Mouse (Mus musculus): Measurements from ENCODE around the gene Zfp574. TPM values are rescaled to one million over a fixed set of nuclear protein-coding genes. Genes with fewer than 3 reads are reported as not detected.
A peak's percentile ranks its signal among the peaks of the same experiment; 100 is the strongest.

The Zfp574 gene
- total and polyA plus RNA-seq, 2 experiments from 2014 or later: 31.5 to 33.0 TPM

GRCm38 (mm10) chr7:25057888-25058287 is 14.5 kb upstream of the Zfp574 start:
- no peak overlapping the region for H3K27ac ChIP-seq (ENCODE audit: low read depth, low read length)
- WGBS: 96% methylated on average over 5 of the region's 5 CpGs

DNA sequence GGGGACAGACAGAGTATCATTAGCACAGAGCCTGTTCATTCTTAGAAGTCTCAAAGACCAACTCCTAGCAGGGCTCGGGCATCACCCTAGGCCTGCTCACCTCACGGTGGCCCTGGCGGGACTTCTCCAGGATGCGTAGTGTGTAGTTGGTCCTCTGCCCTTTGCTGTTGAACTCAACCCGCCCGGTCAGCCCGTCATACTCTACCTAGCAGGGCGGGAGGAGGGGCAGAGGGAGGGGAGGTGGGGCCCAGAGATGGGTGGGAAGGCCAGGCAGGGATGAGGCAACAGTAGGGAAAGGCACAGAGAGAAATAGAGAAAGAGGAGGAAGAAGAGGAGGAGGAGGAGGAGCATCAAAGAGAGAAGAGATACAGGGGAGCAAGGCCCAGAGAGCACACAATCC is 14.0 kb upstream of the Zfp574 start:
- Histone ChIP-seq H3K27ac (ENCODE audit: low read depth, low read length) (no peak overlapping the region), H3K9ac (no peak overlapping the region), H3K9me3 (ENCODE audit: low read length) (no peaks in the 10 kb centered on the region), H3K36me3 (ENCODE audit: insufficient read depth) (peaks cover 93% of the 10 kb centered on the region), H3K4me2 (ENCODE audit: low read depth) (no peak overlapping the region), H3K4me3 (ENCODE audit: low read depth, low read length) (no peak overlapping the region), H3K27me3 (ENCODE audit: insufficient read depth, low read length) (no peaks in the 10 kb centered on the region), H3K4me1 (ENCODE audit: insufficient read depth) (no peaks in the 10 kb centered on the region)
- DNase-seq: no peak
- TF ChIP-seq CTCF (IDR thresholded peaks at IDR 0.05; ENCODE audit: low read depth): no peak
- ATAC-seq: no peak
- WGBS: 94% methylated on average over 8 of the region's 8 CpGs

More at GRCm38 (mm10) chr7:25057888-25058287, 14.5 kb upstream of the Zfp574 start:
- ATAC-seq: no peak
- TF ChIP-seq CTCF (IDR thresholded peaks at IDR 0.05; ENCODE audit: low read depth): no peak
- Histone ChIP-seq H3K36me3 (ENCODE audit: insufficient read depth) (peaks cover 93% of the 10 kb centered on the region), H3K4me1 (ENCODE audit: insufficient read depth) (no peaks in the 10 kb centered on the region), H3K4me3 (ENCODE audit: low read depth, low read length) (no peak overlapping the region), H3K4me2 (ENCODE audit: low read depth) (no peak overlapping the region), H3K27me3 (ENCODE audit: insufficient read depth, low read length) (no peaks in the 10 kb centered on the region), H3K9ac (no peak overlapping the region), H3K9me3 (ENCODE audit: low read length) (no peaks in the 10 kb centered on the region)
- DNase-seq: no peak

- Histone ChIP-seq H3K27me3 (ENCODE audit: insufficient read depth, low read length) (no peaks in the 10 kb centered on the region), H3K9me3 (ENCODE audit: low read length) (no peaks in the 10 kb centered on the region), H3K9ac (no peak overlapping the region), H3K36me3 (ENCODE audit: insufficient read depth) (peaks cover 93% of the 10 kb centered on the region), H3K27ac (ENCODE audit: low read depth, low read length) (no peak overlapping the region), H3K4me3 (ENCODE audit: low read depth, low read length) (no peak overlapping the region), H3K4me2 (ENCODE audit: low read depth) (no peak overlapping the region), H3K4me1 (ENCODE audit: insufficient read depth) (no peaks in the 10 kb centered on the region)
- 91% methylated on average over 14 of the region's 14 CpGs for WGBS
- no peak for TF ChIP-seq CTCF (IDR thresholded peaks at IDR 0.05; ENCODE audit: low read depth)
- no peak for DNase-seq
- no peak for ATAC-seq
Measured at GRCm38 (mm10) chr7:25058836-25059235, 13.5 kb upstream of the Zfp574 start.

DNA sequence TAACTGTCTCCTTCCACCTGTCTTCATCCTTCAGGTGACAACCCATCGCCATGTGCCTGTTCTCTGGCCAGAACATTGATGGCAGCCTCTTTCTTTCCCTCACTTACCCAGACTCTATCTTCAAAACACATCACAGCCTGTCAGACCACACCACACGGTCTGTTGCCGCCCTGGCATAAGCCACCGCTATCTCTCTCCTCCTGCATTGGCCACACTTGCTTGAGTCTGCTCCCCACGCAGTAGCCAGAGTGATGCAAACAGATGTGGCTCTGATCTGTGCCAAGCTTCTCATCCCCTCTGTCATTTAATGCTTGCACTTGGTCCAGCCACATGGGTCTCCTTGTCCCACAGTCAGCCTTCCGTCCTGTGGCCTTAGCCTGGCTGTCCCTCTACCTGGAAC is 9.0 kb upstream of the Zfp574 start:
- no peak overlapping the region for H3K9ac ChIP-seq
- peaks cover 93% of the 10 kb centered on the region for H3K36me3 ChIP-seq (ENCODE audit: insufficient read depth)
- no peaks in the 10 kb centered on the region for H3K9me3 ChIP-seq (ENCODE audit: low read length)
- H3K27ac ChIP-seq (ENCODE audit: low read depth, low read length): no peak overlapping the region
- 95% methylated on average over 6 of the region's 6 CpGs for WGBS
- H3K4me1 ChIP-seq (ENCODE audit: insufficient read depth): no peaks in the 10 kb centered on the region
- DNase-seq (no peak), ATAC-seq (no peak)
- no peak overlapping the region for H3K4me2 ChIP-seq (ENCODE audit: low read depth)
- H3K27me3 ChIP-seq (ENCODE audit: insufficient read depth, low read length): no peaks in the 10 kb centered on the region
- H3K4me3 ChIP-seq (ENCODE audit: low read depth, low read length): no peak overlapping the region
- no peak for TF ChIP-seq CTCF (IDR thresholded peaks at IDR 0.05; ENCODE audit: low read depth)

GRCm38 (mm10) chr7:25063900-25064299 is 8.5 kb upstream of the Zfp574 start:
- no peak overlapping the region for H3K27ac ChIP-seq (ENCODE audit: low read depth, low read length)
- peaks cover 89% of the 10 kb centered on the region for H3K36me3 ChIP-seq (ENCODE audit: insufficient read depth)
- H3K4me3 ChIP-seq (ENCODE audit: low read depth, low read length): no peak overlapping the region
- no peak for DNase-seq
- TF ChIP-seq CTCF (IDR thresholded peaks at IDR 0.05; ENCODE audit: low read depth): no peak
- no peak overlapping the region for H3K4me2 ChIP-seq (ENCODE audit: low read depth)
- no peaks in the 10 kb centered on the region for H3K9me3 ChIP-seq (ENCODE audit: low read length)
- H3K9ac ChIP-seq: no peak overlapping the region
- H3K4me1 ChIP-seq (ENCODE audit: insufficient read depth): no peaks in the 10 kb centered on the region
- ATAC-seq: no peak
- 86% methylated on average over 8 of the region's 8 CpGs for WGBS
- no peaks in the 10 kb centered on the region for H3K27me3 ChIP-seq (ENCODE audit: insufficient read depth, low read length)

- ATAC-seq (no peak), DNase-seq (no peak)
- Histone ChIP-seq H3K36me3 (ENCODE audit: insufficient read depth) (peaks cover 63% of the 10 kb centered on the region), H3K27ac (ENCODE audit: low read depth, low read length) (no peak overlapping the region), H3K9ac (no peak overlapping the region), H3K27me3 (ENCODE audit: insufficient read depth, low read length) (no peaks in the 10 kb centered on the region), H3K9me3 (ENCODE audit: low read length) (no peaks in the 10 kb centered on the region), H3K4me1 (ENCODE audit: insufficient read depth) (peaks cover 16% of the 10 kb centered on the region), H3K4me2 (ENCODE audit: low read depth) (no peak overlapping the region), H3K4me3 (ENCODE audit: low read depth, low read length) (no peak overlapping the region)
- no peak for TF ChIP-seq CTCF (IDR thresholded peaks at IDR 0.05; ENCODE audit: low read depth)
- WGBS: 92% methylated on average over 7 of the region's 7 CpGs
Measured at GRCm38 (mm10) chr7:25067338-25067737, 5.0 kb upstream of the Zfp574 start.

DNA sequence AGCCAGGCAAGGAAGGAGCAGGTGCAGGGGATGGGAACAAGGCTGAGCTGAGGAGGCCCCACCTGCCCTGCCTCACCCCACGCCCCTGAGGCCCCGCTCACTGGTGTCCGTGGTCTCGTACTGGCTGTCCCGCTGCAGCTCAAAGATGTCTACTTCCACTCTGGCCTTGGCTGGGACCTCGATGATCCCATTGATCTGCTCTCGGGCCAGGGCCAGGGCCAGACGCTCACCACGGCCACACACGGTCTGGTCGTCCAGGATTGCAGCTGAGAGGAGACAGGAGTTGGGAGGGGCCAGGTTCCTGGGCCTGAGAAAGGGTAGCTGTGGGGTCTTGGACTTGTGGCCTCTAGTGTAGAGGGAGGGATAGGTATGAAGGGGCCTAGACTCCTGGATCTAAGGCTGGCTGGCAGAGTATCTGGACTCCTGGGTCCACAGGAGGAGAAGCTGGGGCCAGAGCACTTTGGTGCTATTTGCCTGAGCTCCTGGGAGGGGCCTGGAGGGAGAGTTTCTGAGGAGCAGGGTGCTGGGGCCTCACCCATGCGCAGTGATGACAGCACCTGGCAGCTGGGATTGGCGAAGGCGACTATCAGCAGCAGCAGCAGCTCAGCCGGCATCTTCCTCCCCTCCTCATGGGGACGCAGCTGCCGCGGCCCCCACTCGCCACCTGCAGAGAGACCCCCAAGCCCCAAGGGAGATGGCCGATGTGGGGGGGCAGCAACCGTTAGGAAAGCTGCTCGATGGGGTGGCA is 4.3 kb upstream of the Zfp574 start:
- H3K27ac ChIP-seq (ENCODE audit: low read depth, low read length): no peak overlapping the region
- peak overlapping the region; percentile 23; the same call in 1 of the 2 replicates for H3K4me2 ChIP-seq (ENCODE audit: low read depth)
- H3K9me3 ChIP-seq (ENCODE audit: low read length): no peaks in the 10 kb centered on the region
- TF ChIP-seq CTCF (IDR thresholded peaks at IDR 0.05; ENCODE audit: low read depth): no peak
- H3K4me1 ChIP-seq (ENCODE audit: insufficient read depth): peaks cover 16% of the 10 kb centered on the region
- H3K4me3 ChIP-seq (ENCODE audit: low read depth, low read length): no peak overlapping the region
- DNase-seq (no peak), ATAC-seq (no peak)
- H3K27me3 ChIP-seq (ENCODE audit: insufficient read depth, low read length): no peaks in the 10 kb centered on the region
- H3K9ac ChIP-seq: no peak overlapping the region
- WGBS: 83% methylated on average over 22 of the region's 22 CpGs
- peaks cover 55% of the 10 kb centered on the region for H3K36me3 ChIP-seq (ENCODE audit: insufficient read depth)
